Mouse (Mus musculus) kidney, embryonic 14.5 days (tissue): ENCODE data around the gene Vsig8. TPM values are rescaled to one million over a fixed set of nuclear protein-coding genes. Genes with fewer than 3 reads are reported as not detected.

Source experiments
- ATAC-seq: fragments of 200-750 bp; cut with Nextera tagmentation; 2 replicates; pipeline ENCODE4 v1.8.0; 2017; ENCODE audit warnings: moderate number of reproducible peaks, mild to moderate bottlenecking, moderate TSS enrichment, moderate library complexity; ENCODE audit not compliant: low FRiP score, low TSS enrichment
- H3K27ac ChIP-seq: fragments of 300-500 bp; sonication (generic); 2 replicates; pipeline ENCODE4 v1.5.1; 2014; ENCODE audit warnings: low read depth, mild to moderate bottlenecking, low read length, moderate library complexity, mixed read lengths
- H3K27me3 ChIP-seq: fragments of 300-500 bp; sonication (generic); 2 replicates; pipeline ENCODE4 v1.6.1; 2014; ENCODE audit warnings: mild to moderate bottlenecking, low read length; ENCODE audit not compliant: control insufficient read depth, insufficient read depth
- H3K36me3 ChIP-seq: fragments of 300-500 bp; sonication (generic); 2 replicates; pipeline ENCODE4 v1.6.1; 2014; ENCODE audit warnings: low read length, mixed read lengths; ENCODE audit not compliant: control insufficient read depth, insufficient read depth
- H3K4me1 ChIP-seq: fragments of 300-500 bp; sonication (generic); 2 replicates; pipeline ENCODE4 v1.6.1; 2014; ENCODE audit warnings: low read length, mixed read lengths; ENCODE audit not compliant: control insufficient read depth, insufficient read depth
- H3K4me2 ChIP-seq: fragments of 300-500 bp; sonication (generic); replicated peaks from 2 replicates; pipeline ENCODE4 v1.6.1; 2014; ENCODE audit warnings: low read depth, mild to moderate bottlenecking, low read length
- H3K4me3 ChIP-seq: fragments of 300-500 bp; sonication (generic); 2 replicates; pipeline ENCODE4 v1.5.1; 2014; ENCODE audit warnings: mild to moderate bottlenecking, low read length
- H3K9ac ChIP-seq: fragments of 300-500 bp; sonication (generic); 2 replicates; pipeline ENCODE4 v1.6.1; 2014; ENCODE audit warnings: low read depth, mild to moderate bottlenecking, low read length, moderate library complexity
- H3K9me3 ChIP-seq: fragments of 300-500 bp; sonication (generic); 2 replicates; pipeline ENCODE4 v1.6.1; 2016; ENCODE audit warnings: low read length; ENCODE audit not compliant: control insufficient read depth
- WGBS: fragments of 180-500 bp; shearing (Covaris S2); extraction: QIAGEN DNeasy Blood & Tissue Kit; methylation state at CpG from one replicate; pipeline ENCODE4 v1.1.7; 2014; 5-methylcytosine and 5-hydroxymethylcytosine counted together
- polyA plus RNA-seq: library from polyadenylated mRNA; unstranded; fragments of >200 nt; fragmentation: Nextera tagmentation; extraction: Ambion mirVana; gene quantifications from 2 replicates; pipeline ENCODE4 v1.2.1, GENCODE M21; 2014

The Vsig8 gene
- polyA plus RNA-seq, 1 experiment from 2014 or later: 0.19 TPM

DNA sequence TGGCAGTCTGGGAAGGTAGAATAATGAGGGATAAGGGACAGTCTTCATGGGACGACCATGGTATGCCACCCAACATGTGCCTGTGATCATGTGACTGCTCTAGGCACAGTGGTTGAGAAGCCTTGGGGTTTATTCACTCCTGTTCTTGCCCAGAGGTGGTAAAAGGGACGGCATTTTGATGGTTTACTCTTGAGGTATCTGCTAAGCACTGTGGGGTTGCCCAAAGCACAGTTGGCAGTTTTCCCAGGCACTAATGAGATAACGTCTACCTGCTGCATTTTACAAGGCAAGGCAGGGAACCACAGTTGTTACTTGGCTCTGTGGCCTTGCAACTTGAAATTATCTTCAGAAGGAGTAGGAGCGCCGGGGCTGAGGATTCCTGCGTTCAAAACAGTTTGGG, 15.9 kb upstream of the Vsig8 start:
- no peaks in the 10 kb centered on the region for H3K4me1 ChIP-seq
- no peaks in the 10 kb centered on the region for H3K27me3 ChIP-seq
- H3K9ac ChIP-seq: no peak overlapping the region
- H3K36me3 ChIP-seq: no peaks in the 10 kb centered on the region
- ATAC-seq: no peak
- 71% methylated on average over 6 of the region's 6 CpGs for WGBS
- H3K27ac ChIP-seq: no peak overlapping the region
- no peak overlapping the region for H3K4me2 ChIP-seq
- no peaks in the 10 kb centered on the region for H3K9me3 ChIP-seq
- no peak overlapping the region for H3K4me3 ChIP-seq

DNA sequence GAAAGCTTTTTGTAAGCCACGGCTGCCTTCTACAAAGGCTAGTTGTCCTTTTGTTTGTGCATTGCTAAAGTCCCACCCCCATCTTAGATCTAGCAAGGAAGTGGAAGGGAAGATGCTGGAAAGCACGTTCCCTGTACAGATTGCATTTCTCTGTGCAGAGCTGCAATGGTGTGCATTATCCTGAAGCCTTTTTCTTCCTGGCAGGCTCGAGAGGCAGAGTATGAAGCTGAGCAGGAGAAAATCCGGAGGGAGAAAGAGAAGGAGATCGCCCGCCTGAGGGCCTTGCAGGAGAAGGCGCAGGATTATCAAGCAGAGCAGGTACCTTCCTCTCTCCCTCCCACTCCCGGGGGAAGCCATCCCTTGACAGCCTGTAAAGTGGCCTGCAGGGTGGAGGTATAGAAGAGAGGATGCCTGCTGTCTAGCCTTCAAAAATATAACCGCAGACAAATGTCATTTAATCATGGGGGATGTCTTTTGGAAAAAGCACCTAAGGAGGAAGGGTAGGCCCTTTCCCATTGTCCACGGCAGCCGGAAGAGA, 15.4 kb upstream of the Vsig8 start:
- Histone ChIP-seq H3K27me3 (no peaks in the 10 kb centered on the region), H3K9me3 (no peaks in the 10 kb centered on the region), H3K4me2 (no peak overlapping the region), H3K27ac (no peak overlapping the region), H3K36me3 (no peaks in the 10 kb centered on the region), H3K9ac (no peak overlapping the region), H3K4me3 (no peak overlapping the region), H3K4me1 (no peaks in the 10 kb centered on the region)
- ATAC-seq: no peak
- WGBS: 67% methylated on average over 11 of the region's 11 CpGs

DNA sequence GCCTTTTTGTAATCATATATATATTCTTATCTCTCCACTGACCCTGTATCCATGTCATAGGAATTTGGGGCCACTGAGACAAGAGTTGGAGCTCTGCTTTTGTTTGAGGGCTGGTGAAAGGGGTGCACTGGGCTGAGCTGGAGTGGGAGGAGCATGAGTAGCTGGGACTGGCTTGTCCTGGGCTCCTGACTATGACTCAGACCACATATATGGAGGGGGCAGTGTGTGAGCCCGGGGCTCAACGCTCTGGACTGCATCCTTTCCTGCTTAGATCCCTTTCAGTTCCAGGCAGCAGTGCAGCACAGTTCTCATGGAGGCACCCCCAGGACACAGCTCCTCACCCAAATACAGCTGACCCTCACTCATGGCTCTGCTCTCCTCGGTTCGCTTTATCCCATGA, 9.7 kb upstream of the Vsig8 start:
- Histone ChIP-seq H3K4me2 (no peak overlapping the region), H3K4me1 (peaks cover 9% of the 10 kb centered on the region), H3K36me3 (no peaks in the 10 kb centered on the region), H3K27me3 (no peaks in the 10 kb centered on the region), H3K9me3 (no peaks in the 10 kb centered on the region), H3K4me3 (no peak overlapping the region), H3K27ac (no peak overlapping the region), H3K9ac (no peak overlapping the region)
- 90% methylated on average over 4 of the region's 4 CpGs for WGBS
- ATAC-seq: no peak

DNA sequence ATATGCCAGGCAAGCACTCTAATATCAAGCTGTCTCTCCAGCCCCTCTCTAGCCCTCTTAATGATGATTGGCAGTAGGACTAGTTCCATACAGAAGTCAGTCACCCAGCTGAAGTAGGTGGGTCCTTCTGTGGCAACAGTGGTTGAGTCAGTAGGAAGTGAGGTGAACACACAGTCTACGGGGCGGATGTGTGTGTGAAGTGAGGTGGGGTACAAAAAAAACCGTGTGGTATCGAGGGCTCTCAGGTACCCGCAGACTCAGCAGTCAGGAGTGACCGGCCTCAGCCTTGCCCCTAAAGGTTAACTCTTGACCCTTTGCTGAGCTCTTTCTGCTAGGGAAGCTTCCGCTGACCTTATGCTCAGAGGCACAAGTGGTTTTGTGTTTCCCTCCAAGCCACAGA, 7.2 kb upstream of the Vsig8 start:
- H3K27ac ChIP-seq: no peak overlapping the region
- 41% methylated on average over 7 of the region's 7 CpGs for WGBS
- no peaks in the 10 kb centered on the region for H3K9me3 ChIP-seq
- no peak overlapping the region for H3K4me3 ChIP-seq
- no peak for ATAC-seq
- H3K4me2 ChIP-seq: no peak overlapping the region
- no peaks in the 10 kb centered on the region for H3K36me3 ChIP-seq
- peaks cover 11% of the 10 kb centered on the region for H3K4me1 ChIP-seq
- H3K9ac ChIP-seq: no peak overlapping the region
- H3K27me3 ChIP-seq: no peaks in the 10 kb centered on the region

DNA sequence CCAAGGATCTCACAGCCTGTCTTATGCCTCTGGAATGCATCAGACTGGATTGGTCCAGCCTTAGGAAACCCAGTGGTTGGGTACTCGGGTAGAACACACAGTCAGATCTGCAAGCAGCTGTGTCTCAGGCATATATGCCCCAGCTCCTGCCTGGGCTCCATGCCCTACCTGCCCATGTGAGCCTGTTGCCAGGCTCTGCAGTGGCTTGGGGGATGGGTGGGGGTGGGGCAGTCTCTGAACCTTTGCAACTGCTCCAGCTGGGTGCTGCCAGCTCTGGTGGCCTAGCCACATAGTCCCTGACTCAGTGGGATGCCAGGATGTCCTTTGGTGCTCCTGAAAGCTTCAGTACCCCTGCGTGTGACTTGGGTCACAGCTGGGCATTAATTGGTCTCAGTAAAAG, 6.4 kb upstream of the Vsig8 start:
- no peak for ATAC-seq
- H3K9me3 ChIP-seq: no peaks in the 10 kb centered on the region
- no peaks in the 10 kb centered on the region for H3K27me3 ChIP-seq
- peaks cover 15% of the 10 kb centered on the region for H3K4me1 ChIP-seq
- WGBS: 19% methylated on average over 2 of the region's 2 CpGs
- H3K4me2 ChIP-seq: peak overlapping the region; percentile 42; the same call in 1 of the 2 replicates
- no peak overlapping the region; the same call in 1 of the 2 replicates for H3K4me3 ChIP-seq
- H3K27ac ChIP-seq: no peak overlapping the region
- no peaks in the 10 kb centered on the region for H3K36me3 ChIP-seq
- no peak overlapping the region for H3K9ac ChIP-seq

DNA sequence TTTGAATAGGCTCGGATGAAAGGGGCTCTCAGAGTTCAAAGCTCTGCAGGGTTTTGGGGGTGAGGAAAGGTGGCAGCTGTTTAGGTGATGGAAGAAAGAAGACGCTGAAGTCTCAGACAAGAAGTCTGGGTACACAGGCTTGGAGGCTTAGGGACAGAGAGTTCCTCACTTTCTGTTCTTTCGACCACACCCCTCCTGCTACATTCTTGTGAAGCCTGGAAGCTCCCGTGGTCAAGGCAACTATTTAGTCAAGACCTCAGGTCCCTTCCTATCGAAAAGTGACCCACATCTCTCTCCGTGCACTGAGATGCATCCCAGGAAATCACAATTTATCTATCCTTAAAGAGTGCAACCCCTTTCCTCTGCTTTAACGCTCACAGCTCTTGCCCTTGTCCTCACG, 6.0 kb upstream of the Vsig8 start:
- Histone ChIP-seq H3K27ac (no peak overlapping the region), H3K4me2 (peak overlapping the region; percentile 42), H3K4me1 (peaks cover 15% of the 10 kb centered on the region), H3K36me3 (no peaks in the 10 kb centered on the region), H3K9ac (peak overlapping the region; percentile 3; the same call in 1 of the 2 replicates), H3K9me3 (no peaks in the 10 kb centered on the region), H3K4me3 (peak overlapping the region; percentile 38), H3K27me3 (no peaks in the 10 kb centered on the region)
- 5% methylated on average over 8 of the region's 8 CpGs for whole genome bisulfite sequencing
- no peak for ATAC-seq

DNA sequence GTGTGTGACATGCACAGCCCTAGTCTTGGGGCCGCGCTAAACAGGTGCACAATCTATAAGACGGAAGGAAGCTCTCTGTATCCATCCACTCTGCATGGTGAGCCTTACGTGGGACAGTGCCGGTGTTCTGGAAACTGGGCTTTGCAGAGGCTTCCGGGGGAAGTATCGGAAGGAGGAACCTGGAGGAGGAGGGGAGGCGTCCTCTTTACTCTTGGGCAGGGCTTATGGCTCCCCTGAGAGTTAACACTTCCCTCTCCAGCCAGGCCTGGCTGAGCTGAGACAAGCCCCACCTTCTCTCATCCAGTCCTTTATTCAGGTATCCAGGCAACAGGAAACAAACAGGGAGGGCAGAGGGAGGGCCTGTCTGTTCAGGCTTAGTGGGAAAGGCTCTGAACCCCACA, 5.2 kb upstream of the Vsig8 start:
- H3K9ac ChIP-seq: peak overlapping the region; percentile 3; the same call in 1 of the 2 replicates
- H3K4me2 ChIP-seq: peak overlapping the region; percentile 42
- peak overlapping the region; percentile 38 for H3K4me3 ChIP-seq
- no peaks in the 10 kb centered on the region for H3K36me3 ChIP-seq
- H3K27ac ChIP-seq: no peak overlapping the region
- H3K4me1 ChIP-seq: peaks cover 15% of the 10 kb centered on the region
- H3K9me3 ChIP-seq: no peaks in the 10 kb centered on the region
- under 1% methylated on average over 8 of the region's 8 CpGs for WGBS
- peak; percentile 91 for ATAC-seq
- H3K27me3 ChIP-seq: no peaks in the 10 kb centered on the region

DNA sequence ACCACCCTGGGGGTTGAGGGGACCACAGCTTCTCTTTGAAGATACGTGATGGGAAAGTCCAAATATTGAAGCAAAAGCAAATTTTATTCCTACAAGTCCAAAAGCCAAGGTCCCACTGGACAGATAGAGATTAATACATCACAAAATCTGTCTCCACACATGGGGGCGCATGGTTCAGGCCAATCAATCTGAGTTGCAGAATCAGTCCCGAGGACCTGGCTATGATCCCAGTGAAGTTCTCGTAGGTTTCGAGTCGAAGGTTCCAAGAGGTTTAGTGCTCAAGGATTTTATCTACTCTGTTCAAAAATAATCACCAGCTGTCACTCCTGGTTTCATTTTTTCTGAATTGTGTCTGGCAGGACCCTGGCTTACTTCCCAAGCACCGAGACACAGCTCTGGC, 4.7 kb upstream of the Vsig8 start:
- Histone ChIP-seq H3K4me1 (peaks cover 15% of the 10 kb centered on the region), H3K4me2 (peak overlapping the region; percentile 42), H3K27me3 (no peaks in the 10 kb centered on the region), H3K27ac (no peak overlapping the region), H3K36me3 (no peaks in the 10 kb centered on the region), H3K4me3 (peak overlapping the region; percentile 38), H3K9me3 (no peaks in the 10 kb centered on the region), H3K9ac (no peak overlapping the region)
- no peak for ATAC-seq
- 54% methylated on average over 7 of the region's 7 CpGs for WGBS

DNA sequence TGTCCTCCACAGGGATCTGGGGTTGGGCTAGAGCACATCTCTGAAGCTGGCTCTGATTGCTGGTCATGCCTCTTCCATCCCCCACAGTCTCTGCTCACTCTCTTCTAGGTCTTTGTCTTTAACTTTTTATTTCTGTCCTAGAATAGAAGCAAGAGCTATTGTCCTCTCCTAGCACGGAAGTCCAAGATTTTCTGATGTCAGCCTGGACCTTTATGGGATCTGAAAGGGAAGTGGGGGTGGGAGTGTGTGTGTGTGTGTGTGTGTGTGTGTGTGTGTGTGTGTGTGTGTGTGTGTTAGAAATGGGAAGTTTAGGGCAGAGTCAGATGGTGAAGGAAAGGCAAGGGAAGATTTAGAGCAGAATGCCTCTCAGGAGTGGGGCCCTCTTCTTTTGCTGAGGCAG, 3.1 kb upstream of the Vsig8 start:
- WGBS: 45% methylated on average over 1 of the region's 1 CpGs
- Histone ChIP-seq H3K36me3 (no peaks in the 10 kb centered on the region), H3K9me3 (no peaks in the 10 kb centered on the region), H3K4me3 (no peak overlapping the region), H3K27me3 (no peaks in the 10 kb centered on the region), H3K27ac (0 out of 2 replicates have a peak overlapping the region, but pooled peaks have one; percentile 37), H3K4me2 (no peak overlapping the region), H3K4me1 (peaks cover 15% of the 10 kb centered on the region), H3K9ac (no peak overlapping the region)
- no peak for ATAC-seq
